Mouse (Mus musculus): Measurements from ENCODE around the gene 1700022I11Rik. TPM values are rescaled to one million over a fixed set of nuclear protein-coding genes. Genes with fewer than 3 reads are reported as not detected.

1700022I11Rik gene
- polyA plus RNA-seq (2014; fragmentation: Nextera tagmentation; extraction: Ambion mirVana): 0.70 and 0.76 TPM in 2 replicates

- H3K27ac ChIP-seq (replicated peaks; ENCODE audit: low read depth, low read length): no peak within 1 kb of the TSS
- no peak within 1 kb of the TSS for H3K9ac ChIP-seq (replicated peaks; ENCODE audit: low read length)
- H3K9me3 ChIP-seq (replicated peaks; ENCODE audit: control insufficient read depth, low read length): no peaks in the 10 kb centered on the region
- H3K27me3 ChIP-seq (ENCODE audit: control insufficient read depth, insufficient read depth, low read length): 0 out of 2 replicates have a peak, but pooled peaks cover 2% of the 10 kb centered on the region
- H3K4me2 ChIP-seq (ENCODE audit: low read depth, low read length): no peak within 1 kb of the TSS
- no peak for DNase-seq (ENCODE audit: low spot score)
- no peaks in the 10 kb centered on the region for H3K36me3 ChIP-seq (replicated peaks; ENCODE audit: control insufficient read depth, insufficient read depth, low read depth, low read length)
- H3K4me3 ChIP-seq (ENCODE audit: low read depth, low read length): no peak within 1 kb of the TSS
- no peaks in the 10 kb centered on the region for H3K4me1 ChIP-seq (ENCODE audit: control insufficient read depth, insufficient read depth, low read length)
- ATAC-seq (replicated peaks; ENCODE audit: insufficient number of reproducible peaks, low FRiP score, low TSS enrichment, low read depth): no peak
- 91% methylated on average over 4 of the region's 4 CpGs for WGBS
Measured at GRCm38 (mm10) chr4:42969304-42969703, at the start of gene 1700022I11Rik. Gene 1700022I11Rik, plus strand, starts transcription at chr4:42969604.

GRCm38 (mm10) chr4:42920726-42921125, 48.7 kb upstream of the 1700022I11Rik start:
- DNase-seq (ENCODE audit: low spot score) (no peak), ATAC-seq (replicated peaks; ENCODE audit: insufficient number of reproducible peaks, low FRiP score, low TSS enrichment, low read depth) (no peak)
- Histone ChIP-seq H3K9me3 (replicated peaks; ENCODE audit: control insufficient read depth, low read length) (no peaks in the 10 kb centered on the region), H3K4me1 (ENCODE audit: control insufficient read depth, insufficient read depth, low read length) (peaks cover 2% of the 10 kb centered on the region; the same call in 1 of the 2 replicates), H3K27ac (replicated peaks; ENCODE audit: low read depth, low read length) (no peak overlapping the region), H3K9ac (replicated peaks; ENCODE audit: low read length) (no peak overlapping the region), H3K36me3 (replicated peaks; ENCODE audit: control insufficient read depth, insufficient read depth, low read depth, low read length) (no peaks in the 10 kb centered on the region), H3K27me3 (ENCODE audit: control insufficient read depth, insufficient read depth, low read length) (peaks cover 25% of the 10 kb centered on the region), H3K4me3 (ENCODE audit: low read depth, low read length) (no peak overlapping the region), H3K4me2 (ENCODE audit: low read depth, low read length) (no peak overlapping the region)
- WGBS: 74% methylated on average over 9 of the region's 9 CpGs

- H3K9me3 ChIP-seq (replicated peaks; ENCODE audit: control insufficient read depth, low read length): no peaks in the 10 kb centered on the region
- H3K4me2 ChIP-seq (ENCODE audit: low read depth, low read length): no peak overlapping the region
- peaks cover 21% of the 10 kb centered on the region for H3K27me3 ChIP-seq (ENCODE audit: control insufficient read depth, insufficient read depth, low read length)
- H3K4me3 ChIP-seq (ENCODE audit: low read depth, low read length): no peak overlapping the region
- ATAC-seq (replicated peaks; ENCODE audit: insufficient number of reproducible peaks, low FRiP score, low TSS enrichment, low read depth) (no peak), DNase-seq (ENCODE audit: low spot score) (no peak)
- no peak overlapping the region for H3K9ac ChIP-seq (replicated peaks; ENCODE audit: low read length)
- WGBS: 88% methylated on average over 2 of the region's 2 CpGs
- no peaks in the 10 kb centered on the region for H3K36me3 ChIP-seq (replicated peaks; ENCODE audit: control insufficient read depth, insufficient read depth, low read depth, low read length)
- peaks cover 2% of the 10 kb centered on the region; the same call in 1 of the 2 replicates for H3K4me1 ChIP-seq (ENCODE audit: control insufficient read depth, insufficient read depth, low read length)
- no peak overlapping the region for H3K27ac ChIP-seq (replicated peaks; ENCODE audit: low read depth, low read length)
Measured at GRCm38 (mm10) chr4:42921536-42921935, 47.9 kb upstream of the 1700022I11Rik start.

DNA sequence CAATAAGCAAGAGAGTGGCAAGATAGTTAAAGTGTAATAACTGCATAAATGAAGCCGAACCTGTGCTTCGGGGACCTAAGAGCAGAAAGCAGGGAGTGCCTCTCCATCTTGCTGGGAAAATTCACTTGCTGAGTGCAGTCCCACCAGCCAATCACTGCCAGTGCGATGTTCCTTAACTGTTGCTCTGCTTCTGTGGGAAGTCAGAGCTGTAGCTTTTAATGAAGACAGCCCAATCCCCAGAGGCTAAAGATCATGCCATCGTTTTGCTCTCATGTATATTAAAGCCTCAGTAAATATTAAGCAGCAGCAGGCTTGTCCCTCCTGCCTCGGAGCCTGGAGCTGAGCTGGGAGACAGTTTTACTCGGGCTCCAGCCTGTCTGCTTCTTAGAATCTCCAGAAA, 47.3 kb upstream of the 1700022I11Rik start:
- peaks cover 2% of the 10 kb centered on the region; the same call in 1 of the 2 replicates for H3K4me1 ChIP-seq (ENCODE audit: control insufficient read depth, insufficient read depth, low read length)
- DNase-seq (ENCODE audit: low spot score): no peak
- WGBS: 77% methylated on average over 6 of the region's 6 CpGs
- no peak overlapping the region for H3K4me3 ChIP-seq (ENCODE audit: low read depth, low read length)
- H3K4me2 ChIP-seq (ENCODE audit: low read depth, low read length): no peak overlapping the region
- H3K9ac ChIP-seq (replicated peaks; ENCODE audit: low read length): no peak overlapping the region
- no peak for ATAC-seq (replicated peaks; ENCODE audit: insufficient number of reproducible peaks, low FRiP score, low TSS enrichment, low read depth)
- H3K27ac ChIP-seq (replicated peaks; ENCODE audit: low read depth, low read length): no peak overlapping the region
- no peaks in the 10 kb centered on the region for H3K9me3 ChIP-seq (replicated peaks; ENCODE audit: control insufficient read depth, low read length)
- H3K36me3 ChIP-seq (replicated peaks; ENCODE audit: control insufficient read depth, insufficient read depth, low read depth, low read length): no peaks in the 10 kb centered on the region
- H3K27me3 ChIP-seq (ENCODE audit: control insufficient read depth, insufficient read depth, low read length): peaks cover 16% of the 10 kb centered on the region

DNA sequence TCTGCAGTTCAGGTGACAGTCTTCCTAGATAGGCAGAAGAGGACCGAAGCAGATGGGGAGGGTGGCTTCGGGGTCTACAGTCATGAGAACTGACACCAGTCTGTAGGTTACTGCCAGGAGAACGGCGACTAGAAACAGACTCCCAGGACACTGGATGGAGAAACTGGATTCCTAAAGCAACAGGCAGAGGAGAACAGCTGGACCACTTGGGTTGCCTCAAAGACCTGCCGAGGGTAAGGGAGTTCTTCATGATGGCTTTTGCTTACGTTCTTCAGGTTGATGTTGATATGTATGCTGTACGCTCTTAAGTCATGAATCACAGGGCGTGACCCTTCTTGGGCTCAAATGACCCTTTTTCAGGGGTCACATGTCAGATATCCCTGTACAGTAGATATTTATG, 46.9 kb upstream of the 1700022I11Rik start:
- H3K36me3 ChIP-seq (replicated peaks; ENCODE audit: control insufficient read depth, insufficient read depth, low read depth, low read length): no peaks in the 10 kb centered on the region
- no peaks in the 10 kb centered on the region for H3K4me1 ChIP-seq (ENCODE audit: control insufficient read depth, insufficient read depth, low read length)
- no peak for ATAC-seq (replicated peaks; ENCODE audit: insufficient number of reproducible peaks, low FRiP score, low TSS enrichment, low read depth)
- 84% methylated on average over 8 of the region's 8 CpGs for WGBS
- no peak overlapping the region for H3K27ac ChIP-seq (replicated peaks; ENCODE audit: low read depth, low read length)
- H3K4me2 ChIP-seq (ENCODE audit: low read depth, low read length): no peak overlapping the region
- no peaks in the 10 kb centered on the region for H3K9me3 ChIP-seq (replicated peaks; ENCODE audit: control insufficient read depth, low read length)
- H3K4me3 ChIP-seq (ENCODE audit: low read depth, low read length): no peak overlapping the region
- DNase-seq (ENCODE audit: low spot score): no peak
- peaks cover 12% of the 10 kb centered on the region for H3K27me3 ChIP-seq (ENCODE audit: control insufficient read depth, insufficient read depth, low read length)
- H3K9ac ChIP-seq (replicated peaks; ENCODE audit: low read length): no peak overlapping the region

DNA sequence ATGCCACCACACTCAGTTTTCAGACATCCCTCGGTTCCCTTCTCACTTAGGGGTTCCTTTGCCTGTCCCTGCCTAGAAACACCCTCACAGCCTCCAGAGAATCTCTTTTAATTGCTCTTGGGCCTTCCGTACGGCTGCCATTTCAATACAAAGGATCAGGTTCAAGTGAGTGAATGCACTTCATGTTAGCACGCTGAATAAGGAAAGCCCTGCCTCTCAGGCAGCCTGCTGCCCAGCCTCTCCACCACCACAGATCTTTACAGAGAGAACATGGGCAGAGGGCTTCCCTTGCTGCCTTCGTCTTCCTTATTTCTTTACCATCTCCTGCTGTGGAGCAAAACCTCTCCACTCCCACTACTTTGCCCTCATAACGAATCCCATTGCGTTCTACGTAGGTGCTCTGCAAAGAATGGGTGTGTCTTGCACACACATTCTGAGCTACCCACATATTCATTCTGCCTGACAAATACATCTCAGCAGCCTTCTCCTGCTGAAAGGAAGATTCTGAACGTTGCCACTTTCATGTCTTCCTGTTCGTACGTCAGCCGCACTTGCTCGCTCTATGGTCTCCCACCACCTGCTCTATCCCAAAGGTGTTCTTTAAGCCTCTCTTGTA, 45.2 kb upstream of the 1700022I11Rik start:
- no peaks in the 10 kb centered on the region for H3K9me3 ChIP-seq (replicated peaks; ENCODE audit: control insufficient read depth, low read length)
- DNase-seq (ENCODE audit: low spot score) (no peak), ATAC-seq (replicated peaks; ENCODE audit: insufficient number of reproducible peaks, low FRiP score, low TSS enrichment, low read depth) (no peak)
- WGBS: 77% methylated on average over 13 of the region's 13 CpGs
- H3K27me3 ChIP-seq (ENCODE audit: control insufficient read depth, insufficient read depth, low read length): 0 out of 2 replicates have a peak, but pooled peaks cover 2% of the 10 kb centered on the region
- H3K4me2 ChIP-seq (ENCODE audit: low read depth, low read length): no peak overlapping the region
- no peak overlapping the region for H3K27ac ChIP-seq (replicated peaks; ENCODE audit: low read depth, low read length)
- no peak overlapping the region for H3K4me3 ChIP-seq (ENCODE audit: low read depth, low read length)
- H3K4me1 ChIP-seq (ENCODE audit: control insufficient read depth, insufficient read depth, low read length): no peaks in the 10 kb centered on the region
- no peak overlapping the region for H3K9ac ChIP-seq (replicated peaks; ENCODE audit: low read length)
- H3K36me3 ChIP-seq (replicated peaks; ENCODE audit: control insufficient read depth, insufficient read depth, low read depth, low read length): no peaks in the 10 kb centered on the region

DNA sequence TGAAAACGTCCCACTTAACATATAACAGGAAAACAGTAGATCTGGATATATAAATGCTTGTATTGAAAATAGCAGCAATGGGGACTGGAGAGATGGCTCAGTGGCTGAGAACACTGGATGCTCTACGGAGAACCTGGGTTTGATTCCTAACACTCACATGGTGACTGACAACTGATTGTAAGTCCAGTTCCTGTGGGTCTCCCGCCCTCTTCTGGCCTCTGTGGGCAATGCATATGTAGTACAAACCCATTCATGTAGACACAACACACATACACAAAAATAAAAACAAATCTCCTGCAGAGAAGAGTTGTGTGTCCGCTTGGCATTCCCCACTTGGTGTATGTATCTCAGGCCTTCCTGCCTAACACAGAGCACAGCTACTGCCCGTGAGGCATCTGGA, 41.2 kb upstream of the 1700022I11Rik start:
- Histone ChIP-seq H3K27ac (replicated peaks; ENCODE audit: low read depth, low read length) (no peak overlapping the region), H3K4me3 (ENCODE audit: low read depth, low read length) (no peak overlapping the region), H3K9me3 (replicated peaks; ENCODE audit: control insufficient read depth, low read length) (no peaks in the 10 kb centered on the region), H3K4me2 (ENCODE audit: low read depth, low read length) (no peak overlapping the region), H3K36me3 (replicated peaks; ENCODE audit: control insufficient read depth, insufficient read depth, low read depth, low read length) (no peaks in the 10 kb centered on the region), H3K4me1 (ENCODE audit: control insufficient read depth, insufficient read depth, low read length) (no peaks in the 10 kb centered on the region), H3K9ac (replicated peaks; ENCODE audit: low read length) (no peak overlapping the region), H3K27me3 (ENCODE audit: control insufficient read depth, insufficient read depth, low read length) (0 out of 2 replicates have a peak, but pooled peaks cover 2% of the 10 kb centered on the region)
- ATAC-seq (replicated peaks; ENCODE audit: insufficient number of reproducible peaks, low FRiP score, low TSS enrichment, low read depth) (no peak), DNase-seq (ENCODE audit: low spot score) (no peak)
- 81% methylated on average over 5 of the region's 5 CpGs for WGBS

- Histone ChIP-seq H3K4me2 (ENCODE audit: low read depth, low read length) (no peak overlapping the region), H3K9ac (replicated peaks; ENCODE audit: low read length) (no peak overlapping the region), H3K36me3 (replicated peaks; ENCODE audit: control insufficient read depth, insufficient read depth, low read depth, low read length) (no peaks in the 10 kb centered on the region), H3K4me1 (ENCODE audit: control insufficient read depth, insufficient read depth, low read length) (no peaks in the 10 kb centered on the region), H3K27ac (replicated peaks; ENCODE audit: low read depth, low read length) (no peak overlapping the region), H3K27me3 (ENCODE audit: control insufficient read depth, insufficient read depth, low read length) (0 out of 2 replicates have a peak, but pooled peaks cover 2% of the 10 kb centered on the region), H3K9me3 (replicated peaks; ENCODE audit: control insufficient read depth, low read length) (no peaks in the 10 kb centered on the region), H3K4me3 (ENCODE audit: low read depth, low read length) (no peak overlapping the region)
- 92% methylated on average over 9 of the region's 9 CpGs for WGBS
- DNase-seq (ENCODE audit: low spot score) (no peak), ATAC-seq (replicated peaks; ENCODE audit: insufficient number of reproducible peaks, low FRiP score, low TSS enrichment, low read depth) (no peak)
Measured at GRCm38 (mm10) chr4:42928952-42929351, 40.5 kb upstream of the 1700022I11Rik start.

Measured in embryonic facial prominence, embryonic 11.5 days (tissue).